Mouse (Mus musculus) adrenal gland, adult 8-10 months (tissue): ENCODE data around the gene Syk. TPM values are rescaled to one million over a fixed set of nuclear protein-coding genes. Genes with fewer than 3 reads are reported as not detected.

Experiments
- DNase-seq: peaks from one replicate; pipeline ENCODE4 v3.0.0; 2022
- total RNA-seq, 4 experiments: library from RNA; stranded (reverse); gene quantifications; 2 replicates each; pipeline ENCODE4 v1.2.4; 2022

The Syk gene
- total RNA-seq, 4 experiments from 2014 or later = 3.4 to 9.2 (median 7.4) TPM

GRCm38 (mm10) chr13:52569194-52569769, 13.7 kb upstream of the Syk start:
- no peak for DNase-seq

GRCm38 (mm10) chr13:52570276-52570675, 12.7 kb upstream of the Syk start:
- no peak for DNase-seq

DNA sequence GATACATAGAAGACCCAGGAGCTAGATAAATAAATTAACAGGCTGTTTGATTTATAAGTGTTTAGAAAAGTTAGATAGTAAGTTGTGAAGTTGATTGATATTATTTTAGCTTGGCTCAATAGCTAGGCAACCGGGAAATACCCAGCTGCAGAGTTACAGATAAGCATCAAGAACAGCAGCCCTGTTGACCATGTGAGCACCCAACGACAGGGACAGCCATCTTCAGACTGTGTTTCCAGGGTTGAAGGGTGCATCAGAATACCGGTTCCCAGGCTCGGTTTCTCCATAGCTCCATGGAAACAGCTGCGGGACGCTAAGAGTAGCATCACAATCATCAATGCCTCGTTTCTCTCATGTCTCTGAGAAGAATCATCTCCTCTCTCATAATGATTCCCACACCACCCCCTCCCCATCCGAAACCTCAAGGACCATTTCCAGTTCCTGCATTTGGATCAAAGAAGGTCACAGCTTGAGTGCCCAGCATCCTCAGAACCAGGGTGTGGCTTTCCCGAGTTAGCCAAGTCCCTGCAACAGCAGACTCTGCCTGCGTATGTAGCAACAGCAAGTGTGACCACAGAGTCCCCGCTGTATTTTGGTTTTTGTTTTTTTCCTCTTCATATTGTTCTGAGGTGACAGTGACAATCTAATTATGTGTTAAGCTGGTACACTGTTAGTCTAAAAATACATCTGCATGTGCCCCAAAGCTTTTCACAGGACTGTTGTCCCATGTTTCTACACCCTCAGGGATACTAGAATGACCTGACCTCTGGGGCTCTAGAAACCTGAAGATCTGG, 11.2 kb upstream of the Syk start:
- no peak for DNase-seq

DNA sequence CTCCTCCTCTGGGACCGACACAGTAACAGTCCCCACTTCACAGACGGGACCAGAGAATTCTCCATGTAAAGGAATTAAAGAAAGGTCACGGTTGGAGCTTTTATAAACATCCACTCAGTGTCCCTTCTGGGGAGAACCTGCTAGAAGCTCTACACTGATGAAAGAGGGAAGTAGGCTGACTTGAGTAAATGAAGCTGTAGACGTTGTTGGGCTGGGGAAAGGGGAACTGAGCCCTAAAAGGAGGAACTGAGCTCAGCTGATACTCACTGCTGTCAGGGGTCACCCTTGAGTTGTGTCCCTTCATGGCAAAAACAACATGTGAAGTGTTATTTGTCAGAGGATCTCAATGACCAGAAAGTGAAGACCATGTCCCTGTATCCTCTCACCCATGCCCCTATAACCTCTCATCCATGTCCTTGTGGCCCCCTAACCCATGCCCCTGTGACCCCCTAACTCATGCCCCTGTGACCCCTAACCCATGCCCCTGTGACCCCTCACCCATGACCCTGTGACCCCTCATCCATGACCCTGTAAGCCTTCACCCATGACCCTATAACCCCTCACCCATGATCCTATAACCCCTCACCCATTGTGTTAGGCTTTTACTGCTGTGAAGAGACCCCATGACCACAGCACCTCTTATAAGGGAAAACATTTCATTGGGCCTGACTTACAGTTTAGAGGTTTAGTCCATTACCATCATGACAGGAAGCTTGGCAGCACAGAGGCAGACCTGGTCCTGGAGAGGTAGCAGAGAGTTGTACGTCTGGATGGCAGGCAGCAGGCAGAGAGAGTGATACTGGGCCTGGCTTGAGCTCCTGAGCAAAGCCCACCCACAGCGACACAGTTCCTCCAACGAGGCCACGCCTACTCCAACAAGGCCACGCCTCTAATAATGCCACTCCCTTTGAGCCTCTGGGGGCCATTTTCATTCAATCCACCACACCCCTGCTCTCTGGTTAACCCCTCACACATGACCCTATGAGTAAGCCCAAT, 10.2 kb upstream of the Syk start:
- DNase-seq = no peak

GRCm38 (mm10) chr13:52574311-52574710, 8.7 kb upstream of the Syk start:
- no peak for DNase-seq

GRCm38 (mm10) chr13:52575483-52575882, 7.5 kb upstream of the Syk start:
- no peak for DNase-seq

DNA sequence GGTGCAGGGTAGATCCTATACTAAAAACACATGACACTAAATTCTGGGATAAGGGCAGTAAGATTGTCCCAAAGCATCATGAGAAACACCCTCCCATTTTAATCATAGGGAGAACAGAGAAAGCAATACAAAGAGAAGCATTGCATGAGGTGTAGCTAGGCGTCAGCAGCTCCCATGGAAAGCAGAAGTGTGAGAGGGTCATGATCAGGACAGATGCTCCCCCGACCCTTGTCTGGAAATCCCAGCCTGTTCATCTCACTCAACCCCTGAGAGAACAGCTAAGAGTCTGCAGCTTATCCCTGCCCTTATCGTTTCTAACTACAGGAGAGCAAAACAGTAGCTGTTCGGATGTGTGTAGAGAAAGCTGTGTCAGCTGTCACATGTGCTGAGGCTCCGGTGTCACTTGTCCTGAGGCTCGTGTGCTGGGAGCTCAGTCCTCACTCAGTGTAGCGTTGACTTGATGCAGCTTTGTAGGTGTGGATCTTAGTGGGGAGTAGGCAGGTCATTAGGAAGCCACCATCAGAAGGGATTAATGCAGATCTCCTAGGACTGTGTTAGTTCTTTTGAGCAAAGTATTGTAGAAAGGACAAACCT, 6.9 kb upstream of the Syk start:
- no peak for DNase-seq

DNA sequence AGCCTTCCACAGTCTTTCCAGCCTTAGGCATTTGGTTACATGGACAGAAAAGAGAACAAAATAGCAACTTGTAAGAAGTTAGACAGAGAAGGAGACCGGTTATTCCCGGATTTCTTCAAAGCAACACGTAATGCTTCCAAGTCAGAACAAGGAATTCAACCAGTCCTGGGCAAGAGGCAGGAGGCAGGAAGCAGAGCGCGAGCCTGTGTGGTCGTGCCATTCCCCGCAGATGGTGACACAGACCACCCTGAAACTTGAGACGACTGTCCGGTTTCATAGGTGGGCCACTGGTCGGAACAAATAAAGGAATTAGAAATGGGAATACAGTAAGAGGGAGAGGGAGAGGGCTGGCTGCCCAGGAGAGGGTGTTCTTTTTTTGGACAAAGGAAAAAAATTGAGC, 6.1 kb upstream of the Syk start:
- no peak for DNase-seq

DNA sequence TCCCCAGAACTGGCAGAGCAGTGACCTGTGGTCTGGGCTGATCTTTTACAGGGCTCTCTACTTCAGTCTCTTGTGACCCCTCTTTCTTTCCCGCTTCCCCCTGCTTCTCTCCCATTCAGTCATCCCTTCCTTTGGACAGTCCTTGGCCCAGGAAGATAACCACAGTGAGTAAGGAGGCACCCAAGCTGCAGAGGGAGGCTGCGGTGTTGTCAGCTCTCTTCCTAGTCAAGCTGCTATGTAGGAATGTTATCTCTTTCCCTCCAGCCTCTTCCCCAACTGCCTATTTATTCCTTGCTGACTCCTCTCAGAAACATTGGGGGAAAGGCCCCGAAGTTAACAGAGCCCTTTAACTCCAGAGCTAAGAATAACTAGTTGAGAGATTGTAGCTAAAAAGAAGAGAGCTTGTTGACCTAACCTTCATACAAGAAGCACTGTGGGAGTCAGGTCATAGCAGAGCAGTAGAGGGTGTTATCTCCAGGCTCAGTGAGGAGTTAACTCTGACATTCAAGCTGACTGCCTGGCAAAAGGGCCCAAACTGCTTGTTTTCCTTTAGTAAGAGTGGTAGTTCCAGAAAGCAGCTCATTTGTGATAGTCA, 5.5 kb upstream of the Syk start:
- no peak for DNase-seq

DNA sequence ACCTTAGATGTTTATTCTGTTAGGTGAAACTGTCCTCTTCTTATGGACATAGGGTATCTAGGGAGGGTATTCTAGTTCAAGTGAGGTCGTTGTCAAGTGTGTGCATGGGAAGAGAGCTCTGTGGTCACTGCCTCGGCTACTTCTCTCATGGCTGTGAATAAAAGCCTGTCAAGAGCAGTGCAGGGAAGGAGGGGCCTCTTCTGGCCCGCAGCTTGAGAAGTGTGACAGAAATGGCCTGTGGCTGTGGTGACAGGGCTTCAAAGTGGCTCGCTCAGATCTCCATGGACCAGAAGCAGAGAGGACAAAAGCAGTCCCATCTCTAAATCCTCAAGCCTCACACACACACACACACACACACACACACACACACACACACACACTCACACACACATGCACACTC, 5.0 kb upstream of the Syk start:
- no peak for DNase-seq

- no peak for DNase-seq
Measured at GRCm38 (mm10) chr13:52578776-52579175, 4.2 kb upstream of the Syk start.

GRCm38 (mm10) chr13:52582506-52582877, 481 bp upstream of the Syk start:
- no peak for DNase-seq

- DNase-seq = no peak
Measured at GRCm38 (mm10) chr13:52583943-52584562, 1.1 kb downstream of the Syk start.

GRCm38 (mm10) chr13:52584654-52585455, 1.9 kb downstream of the Syk start:
- no peak for DNase-seq

GRCm38 (mm10) chr13:52587761-52588160, 4.8 kb downstream of the Syk start:
- DNase-seq = no peak

DNA sequence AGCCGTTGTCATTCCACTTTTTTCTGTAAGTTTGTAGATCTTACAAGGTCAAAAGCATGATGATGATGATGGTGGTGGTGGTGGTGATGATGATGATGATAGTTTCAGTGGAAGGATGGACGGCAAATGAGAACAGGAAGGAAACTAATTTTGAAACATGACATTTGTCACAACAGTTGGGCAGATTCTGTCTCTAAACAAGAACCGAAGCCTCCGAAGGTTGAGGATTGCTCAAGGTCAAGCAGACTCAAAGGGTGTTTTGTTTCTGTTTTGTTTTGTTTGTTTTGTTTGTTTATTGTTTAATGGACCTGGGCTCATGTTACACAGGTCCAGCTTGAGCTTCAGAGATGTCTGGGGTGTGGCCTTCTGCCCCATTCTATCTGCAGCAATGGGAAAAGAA, 6.1 kb downstream of the Syk start:
- no peak for DNase-seq

GRCm38 (mm10) chr13:52591831-52592230, 8.9 kb downstream of the Syk start:
- no peak for DNase-seq

- DNase-seq = no peak
Measured at GRCm38 (mm10) chr13:52596692-52597091, 13.7 kb downstream of the Syk start.

DNA sequence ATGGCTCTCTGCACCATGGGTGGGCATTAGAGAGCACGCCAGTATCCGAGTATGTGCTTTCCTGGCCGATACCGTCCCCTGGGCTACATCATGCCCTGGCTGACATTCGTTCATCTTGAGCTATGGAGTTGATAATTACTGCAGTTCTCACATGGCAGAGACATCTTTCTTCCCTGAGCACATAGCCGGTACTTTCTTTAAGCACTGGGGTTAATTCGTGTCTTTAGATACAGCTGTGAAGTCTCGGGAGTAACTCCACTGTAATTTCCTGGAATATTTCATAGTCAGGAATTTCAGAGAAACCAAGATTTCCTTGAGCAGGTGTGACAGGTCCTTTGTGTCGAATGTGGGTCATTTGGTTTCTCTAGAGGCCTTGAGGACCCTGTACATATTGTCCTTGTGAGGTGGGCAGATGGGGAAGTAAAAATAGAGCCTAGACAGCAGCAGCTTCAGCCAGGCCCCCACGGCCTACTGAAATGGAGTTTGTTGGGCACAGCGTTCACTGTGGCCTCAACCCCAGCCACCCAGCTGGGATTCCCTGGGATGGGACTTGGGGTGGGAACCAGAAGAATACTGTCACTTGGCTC, 14.2 kb downstream of the Syk start:
- no peak for DNase-seq

GRCm38 (mm10) chr13:52598233-52598632, 15.3 kb downstream of the Syk start:
- DNase-seq = no peak
